Mouse (Mus musculus) heart, embryonic 12.5 days (tissue): ENCODE measurements at regions not wholly inside any gene's neighbourhood (a gene's known extent, or its start where the extent isn't known, plus 50 kb on each side); places are given as distances from the start of the nearest gene placed in this dataset.
A peak's percentile ranks its signal among the peaks of the same experiment; 100 is the strongest.
"Not testable (repeated sequence)": the region's sequence is repeated elsewhere in the genome, so short reads cannot be mapped to it uniquely, and the experiment has no call there.

Experiments
- ATAC-seq: fragments of 200-750 bp; cut with Nextera tagmentation; 2 replicates; pipeline ENCODE4 v1.8.0; 2017; ENCODE audit warnings: moderate TSS enrichment, moderate library complexity; ENCODE audit not compliant: insufficient number of reproducible peaks, low FRiP score
- H3K27ac ChIP-seq: fragments of 300-500 bp; sonication (generic); 2 replicates; pipeline ENCODE4 v1.5.1; 2016; ENCODE audit warnings: mild to moderate bottlenecking, moderate library complexity; ENCODE audit not compliant: poor library complexity, severe bottlenecking
- H3K27me3 ChIP-seq: fragments of 300-500 bp; sonication (generic); replicated peaks from 2 replicates; pipeline ENCODE4 v1.6.1; 2016; ENCODE audit warnings: mild to moderate bottlenecking, moderate library complexity
- H3K36me3 ChIP-seq: fragments of 300-500 bp; sonication (generic); 2 replicates; pipeline ENCODE4 v1.6.1; 2016; ENCODE audit warnings: mild to moderate bottlenecking, moderate library complexity
- H3K4me1 ChIP-seq: fragments of 300-500 bp; sonication (generic); replicated peaks from 2 replicates; pipeline ENCODE4 v1.6.1; 2016; ENCODE audit warnings: mild to moderate bottlenecking
- H3K4me2 ChIP-seq: fragments of 300-500 bp; sonication (generic); 2 replicates; pipeline ENCODE4 v1.6.1; 2016; ENCODE audit warnings: mild to moderate bottlenecking, moderate library complexity
- H3K4me3 ChIP-seq: fragments of 300-500 bp; sonication (generic); 2 replicates; pipeline ENCODE4 v1.5.1; 2016; ENCODE audit warnings: mild to moderate bottlenecking
- H3K9ac ChIP-seq: fragments of 300-500 bp; sonication (generic); 2 replicates; pipeline ENCODE4 v1.6.1; 2016; ENCODE audit warnings: mild to moderate bottlenecking, moderate library complexity
- H3K9me3 ChIP-seq: fragments of 300-500 bp; sonication (generic); replicated peaks from 2 replicates; pipeline ENCODE4 v1.6.1; 2016; ENCODE audit warnings: mild to moderate bottlenecking, moderate library complexity
- whole genome bisulfite sequencing: fragments of 180-500 bp; shearing (Covaris S2); methylation state at CpG from one replicate; pipeline ENCODE4 v1.1.7; 2016; 5-methylcytosine and 5-hydroxymethylcytosine counted together

GRCm38 (mm10) chr12:46636888-46637287 is 181.8 kb downstream of the Nova1 start:
- Histone ChIP-seq H3K27ac (no peak overlapping the region), H3K27me3 (no peaks in the 10 kb centered on the region), H3K9ac (no peak overlapping the region), H3K9me3 (no peaks in the 10 kb centered on the region), H3K4me3 (no peak overlapping the region), H3K4me2 (no peak overlapping the region), H3K36me3 (no peaks in the 10 kb centered on the region), H3K4me1 (0 out of 2 replicates have a peak, but pooled peaks cover 3% of the 10 kb centered on the region)
- no peak for ATAC-seq

GRCm38 (mm10) chr12:46635125-46635772 is 183.5 kb downstream of the Nova1 start:
- 25% methylated on average over 6 of the region's 6 CpGs for WGBS
- no peak overlapping the region for H3K4me2 ChIP-seq

GRCm38 (mm10) chr12:46634771-46635124 is 184.0 kb downstream of the Nova1 start:
- 30% methylated on average over 1 of the region's 1 CpGs for WGBS
- no peaks in the 10 kb centered on the region for H3K27me3 ChIP-seq
- H3K9me3 ChIP-seq, result no peaks in the 10 kb centered on the region
- H3K36me3 ChIP-seq, result no peaks in the 10 kb centered on the region
- H3K27ac ChIP-seq, result no peak overlapping the region
- no peak overlapping the region for H3K4me3 ChIP-seq
- H3K4me2 ChIP-seq, result no peak overlapping the region
- H3K9ac ChIP-seq, result no peak overlapping the region
- no peak for ATAC-seq
- H3K4me1 ChIP-seq, result 0 out of 2 replicates have a peak, but pooled peaks cover 3% of the 10 kb centered on the region

More at GRCm38 (mm10) chr12:46635125-46635772, 183.5 kb downstream of the Nova1 start:
- Histone ChIP-seq H3K27ac (no peak overlapping the region), H3K9ac (no peak overlapping the region), H3K9me3 (no peaks in the 10 kb centered on the region), H3K4me1 (0 out of 2 replicates have a peak, but pooled peaks cover 3% of the 10 kb centered on the region), H3K27me3 (no peaks in the 10 kb centered on the region), H3K36me3 (no peaks in the 10 kb centered on the region), H3K4me3 (no peak overlapping the region)
- ATAC-seq, result no peak

- not testable (repeated sequence) for H3K27ac ChIP-seq, H3K9ac ChIP-seq, ATAC-seq, H3K4me3 ChIP-seq, H3K9me3 ChIP-seq, H3K36me3 ChIP-seq, H3K4me1 ChIP-seq, H3K27me3 ChIP-seq, H3K4me2 ChIP-seq
These were observed 186.3 kb downstream of the Nova1 start for GRCm38 (mm10) chr12:46632384-46632783.

- no peaks in the 10 kb centered on the region for H3K9me3 ChIP-seq
- WGBS, result 76% methylated on average over 2 of the region's 2 CpGs
- no peaks in the 10 kb centered on the region for H3K36me3 ChIP-seq
- H3K4me2 ChIP-seq, result no peak overlapping the region
- no peaks in the 10 kb centered on the region for H3K4me1 ChIP-seq
- ATAC-seq, result no peak
- H3K4me3 ChIP-seq, result no peak overlapping the region
- no peak overlapping the region for H3K27ac ChIP-seq
- H3K27me3 ChIP-seq, result no peaks in the 10 kb centered on the region
- H3K9ac ChIP-seq, result no peak overlapping the region
These were observed 191.4 kb downstream of the Nova1 start for GRCm38 (mm10) chr12:46627320-46627719.

- no peaks in the 10 kb centered on the region for H3K9me3 ChIP-seq
- no peak overlapping the region for H3K9ac ChIP-seq
- H3K4me3 ChIP-seq, result no peak overlapping the region
- ATAC-seq, result no peak
- H3K36me3 ChIP-seq, result no peaks in the 10 kb centered on the region
- H3K4me2 ChIP-seq, result no peak overlapping the region
- no peak overlapping the region for H3K27ac ChIP-seq
- H3K27me3 ChIP-seq, result no peaks in the 10 kb centered on the region
- peaks cover 7% of the 10 kb centered on the region; the same call in 1 of the 2 replicates for H3K4me1 ChIP-seq
- WGBS, result 70% methylated on average over 2 of the region's 2 CpGs
These were observed 207.3 kb downstream of the Nova1 start for GRCm38 (mm10) chr12:46611439-46611838.

GRCm38 (mm10) chr12:46609580-46610311 is 209.0 kb downstream of the Nova1 start:
- no peak overlapping the region for H3K27ac ChIP-seq
- WGBS, result 18% methylated on average over 12 of the region's 12 CpGs
- no peaks in the 10 kb centered on the region for H3K36me3 ChIP-seq
- H3K4me1 ChIP-seq, result peaks cover 7% of the 10 kb centered on the region; the same call in 1 of the 2 replicates
- H3K9ac ChIP-seq, result no peak overlapping the region
- no peaks in the 10 kb centered on the region for H3K9me3 ChIP-seq
- 0 out of 2 replicates have a peak, but pooled peaks have one; percentile 45 for ATAC-seq
- no peaks in the 10 kb centered on the region for H3K27me3 ChIP-seq
- no peak overlapping the region for H3K4me3 ChIP-seq
- H3K4me2 ChIP-seq, result no peak overlapping the region

GRCm38 (mm10) chr12:46608290-46608910 is 210.3 kb downstream of the Nova1 start:
- H3K4me1 ChIP-seq, result peaks cover 7% of the 10 kb centered on the region; the same call in 1 of the 2 replicates
- H3K36me3 ChIP-seq, result no peaks in the 10 kb centered on the region
- H3K4me2 ChIP-seq, result no peak overlapping the region
- no peaks in the 10 kb centered on the region for H3K9me3 ChIP-seq
- H3K9ac ChIP-seq, result no peak overlapping the region
- no peak overlapping the region for H3K27ac ChIP-seq
- no peaks in the 10 kb centered on the region for H3K27me3 ChIP-seq
- WGBS, result 76% methylated on average over 10 of the region's 10 CpGs
- H3K4me3 ChIP-seq, result no peak overlapping the region
- ATAC-seq, result no peak

GRCm38 (mm10) chr12:46597200-46597599 is 221.5 kb downstream of the Nova1 start:
- no peaks in the 10 kb centered on the region for H3K27me3 ChIP-seq
- no peak overlapping the region for H3K9ac ChIP-seq

GRCm38 (mm10) chr12:46568665-46569064 is 250.1 kb downstream of the Nova1 start:
- Histone ChIP-seq H3K4me1 (no peaks in the 10 kb centered on the region), H3K4me3 (no peak overlapping the region), H3K27me3 (no peaks in the 10 kb centered on the region), H3K27ac (no peak overlapping the region), H3K9ac (no peak overlapping the region), H3K36me3 (no peaks in the 10 kb centered on the region), H3K9me3 (no peaks in the 10 kb centered on the region), H3K4me2 (no peak overlapping the region)
- ATAC-seq, result no peak
- 73% methylated on average over 2 of the region's 2 CpGs for WGBS

More at GRCm38 (mm10) chr12:46597200-46597599, 221.5 kb downstream of the Nova1 start:
- 21% methylated on average over 4 of the region's 4 CpGs for WGBS
- Histone ChIP-seq H3K4me3 (no peak overlapping the region), H3K27ac (no peak overlapping the region), H3K9me3 (no peaks in the 10 kb centered on the region), H3K4me1 (no peaks in the 10 kb centered on the region), H3K4me2 (no peak overlapping the region), H3K36me3 (no peaks in the 10 kb centered on the region)
- no peak for ATAC-seq

GRCm38 (mm10) chr12:46566324-46566723 is 252.4 kb downstream of the Nova1 start:
- Histone ChIP-seq H3K9ac (no peak overlapping the region), H3K27ac (no peak overlapping the region), H3K27me3 (no peaks in the 10 kb centered on the region), H3K36me3 (no peaks in the 10 kb centered on the region), H3K9me3 (no peaks in the 10 kb centered on the region), H3K4me1 (no peaks in the 10 kb centered on the region), H3K4me3 (no peak overlapping the region), H3K4me2 (no peak overlapping the region)
- no peak for ATAC-seq
- 48% methylated on average over 2 of the region's 2 CpGs for WGBS
